Mouse (Mus musculus) layer of hippocampus, postnatal 25 days (tissue): ENCODE results near the gene Ten1. TPM values are rescaled to one million over a fixed set of nuclear protein-coding genes. Genes with fewer than 3 reads are reported as not detected.

Source experiments
- DNase-seq, 2 experiments: peaks; one replicate each; pipeline ENCODE4 v3.0.0; 2022; ENCODE audit warnings: mixed read lengths in 2 of 2, low spot score in 1 of 2; ENCODE audit errors: extremely low spot score in 1 of 2
- total RNA-seq, 2 experiments: library from RNA; stranded (reverse); gene quantifications; 2 replicates each; pipeline ENCODE4 v1.2.3; 2021

Ten1 gene
- total RNA-seq: 10 to 100 TPM; 41.4 to 45.1 TPM

- peak; percentile 94 to 95 for DNase-seq
Measured at GRCm38 (mm10) chr11:116198639-116199531, at the start of gene Ten1, which contains the start of gene Acox1. Ten1 (plus strand) TSS chr11:116198855. Acox1 (minus strand) TSS chr11:116199045.

- DNase-seq: no peak
Measured at GRCm38 (mm10) chr11:116149341-116149740, 49.3 kb upstream of the Ten1 start.

- no peak for DNase-seq
Measured at GRCm38 (mm10) chr11:116150960-116151359, 47.7 kb upstream of the Ten1 start.

- DNase-seq: no peak
Measured at GRCm38 (mm10) chr11:116161312-116161711, 37.3 kb upstream of the Ten1 start.

GRCm38 (mm10) chr11:116162146-116162545 lies 36.5 kb upstream of the Ten1 start:
- peak in 1 of 2 experiments; percentile 24 for DNase-seq

- DNase-seq: no peak
Measured at GRCm38 (mm10) chr11:116163002-116163401, 35.7 kb upstream of the Ten1 start.

GRCm38 (mm10) chr11:116167232-116167631 lies 31.4 kb upstream of the Ten1 start:
- no peak for DNase-seq

GRCm38 (mm10) chr11:116167884-116168439 lies 30.7 kb upstream of the Ten1 start, which contains the start of gene Fbf1:
Fbf1 (minus strand) TSS chr11:116168166.
- peak; percentile 84 to 88 for DNase-seq

- no peak for DNase-seq
Measured at GRCm38 (mm10) chr11:116169214-116169613, 29.4 kb upstream of the Ten1 start.

- no peak for DNase-seq
Measured at GRCm38 (mm10) chr11:116170003-116170800, 28.5 kb upstream of the Ten1 start.

- DNase-seq: no peak
Measured at GRCm38 (mm10) chr11:116171959-116172358, 26.7 kb upstream of the Ten1 start.

- no peak for DNase-seq
Measured at GRCm38 (mm10) chr11:116174775-116175448, 23.7 kb upstream of the Ten1 start.

GRCm38 (mm10) chr11:116176010-116176409 lies 22.6 kb upstream of the Ten1 start:
- no peak for DNase-seq

- DNase-seq: no peak
Measured at GRCm38 (mm10) chr11:116178411-116179121, 20.1 kb upstream of the Ten1 start.

- no peak for DNase-seq
Measured at GRCm38 (mm10) chr11:116185836-116186235, 12.8 kb upstream of the Ten1 start.

GRCm38 (mm10) chr11:116186360-116186759 lies 12.3 kb upstream of the Ten1 start:
- no peak for DNase-seq

GRCm38 (mm10) chr11:116187226-116187930 lies 11.3 kb upstream of the Ten1 start:
- DNase-seq: no peak

GRCm38 (mm10) chr11:116194619-116195018 lies 4.0 kb upstream of the Ten1 start:
- DNase-seq: no peak

GRCm38 (mm10) chr11:116195252-116195651 lies 3.4 kb upstream of the Ten1 start:
- DNase-seq: no peak
